Mouse (Mus musculus) WW6 (cell line): ENCODE measurements around the gene Ddx39.

ENCODE experiments used
- DNase-seq: peaks from one replicate; pipeline ENCODE4 v3.0.0-alpha.2; 2013; ENCODE audit warnings: low read depth, low spot score

Ddx39 gene

GRCm38 (mm10) chr8:83698661-83699453 is 16.1 kb upstream of the Ddx39 start, which contains the start of gene Pkn1:
Pkn1 (minus strand) TSS chr8:83699179.
- no peak for DNase-seq

GRCm38 (mm10) chr8:83699566-83699965 is 15.4 kb upstream of the Ddx39 start:
- no peak for DNase-seq

GRCm38 (mm10) chr8:83700423-83701085 is 14.4 kb upstream of the Ddx39 start:
- no peak for DNase-seq

- DNase-seq = no peak
Measured at GRCm38 (mm10) chr8:83703426-83703825, 11.6 kb upstream of the Ddx39 start.

GRCm38 (mm10) chr8:83706411-83706810 is 8.6 kb upstream of the Ddx39 start:
- no peak for DNase-seq

GRCm38 (mm10) chr8:83707554-83707953 is 7.4 kb upstream of the Ddx39 start:
- DNase-seq = no peak

GRCm38 (mm10) chr8:83714676-83715030 is 324 bp upstream of the Ddx39 start:
- DNase-seq = no peak

- no peak for DNase-seq
Measured at GRCm38 (mm10) chr8:83715771-83716170, 794 bp downstream of the Ddx39 start.

GRCm38 (mm10) chr8:83716563-83716962 is 1.6 kb downstream of the Ddx39 start:
- no peak for DNase-seq

GRCm38 (mm10) chr8:83719048-83719447 is 4.1 kb downstream of the Ddx39 start:
- no peak for DNase-seq

- DNase-seq = no peak
Measured at GRCm38 (mm10) chr8:83719693-83720092, 4.7 kb downstream of the Ddx39 start.

- DNase-seq = no peak
Measured at GRCm38 (mm10) chr8:83721405-83722025, 6.5 kb downstream of the Ddx39 start.

- DNase-seq = no peak
Measured at GRCm38 (mm10) chr8:83722631-83723030, 7.7 kb downstream of the Ddx39 start.

- DNase-seq = no peak
Measured at GRCm38 (mm10) chr8:83723447-83724083, 8.6 kb downstream of the Ddx39 start.

GRCm38 (mm10) chr8:83724697-83725482 is 9.9 kb downstream of the Ddx39 start:
- peak; percentile 80 for DNase-seq

GRCm38 (mm10) chr8:83725521-83726102 is 10.6 kb downstream of the Ddx39 start:
- DNase-seq = no peak

GRCm38 (mm10) chr8:83729009-83729807 is 14.2 kb downstream of the Ddx39 start:
- no peak for DNase-seq

GRCm38 (mm10) chr8:83731906-83732305 is 16.9 kb downstream of the Ddx39 start:
- DNase-seq = no peak

GRCm38 (mm10) chr8:83732919-83733318 is 17.9 kb downstream of the Ddx39 start:
- DNase-seq = no peak

GRCm38 (mm10) chr8:83736681-83737080 is 21.7 kb downstream of the Ddx39 start:
- DNase-seq = no peak
